Mouse (Mus musculus): ENCODE measurements around the gene Cask.

DNA sequence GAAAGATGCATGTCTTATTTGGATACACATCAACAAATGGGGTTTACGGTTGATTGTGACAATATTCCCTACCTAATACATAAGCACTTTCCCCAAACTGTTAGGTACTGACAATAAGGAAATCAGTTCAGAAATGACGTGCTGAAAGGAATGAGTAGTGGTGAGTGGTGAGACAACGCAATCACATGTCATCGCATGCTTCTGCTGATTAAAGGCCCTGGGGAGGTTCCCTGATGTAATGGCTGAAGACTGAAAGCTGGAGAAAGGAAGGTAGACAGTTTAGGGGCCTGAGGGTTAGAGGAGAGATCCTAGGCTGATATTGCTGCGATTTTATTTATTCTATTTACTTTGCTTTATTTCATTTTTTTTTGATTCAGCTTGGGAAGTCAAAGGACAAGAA, 240.1 kb downstream of the Cask start:
- no peak for TF ChIP-seq CTCF (conservative IDR thresholded peaks at IDR 0.05; ENCODE audit: insufficient read depth, insufficient read length, low read depth, low read length)
- no peak for TF ChIP-seq POLR2A (IDR thresholded peaks at IDR 0.05; ENCODE audit: low read depth, low read length)
